Mouse (Mus musculus): ENCODE measurements around the gene Gm10720.
"Not testable (repeated sequence)": the region's sequence is repeated elsewhere in the genome, so short reads cannot be mapped to it uniquely, and the experiment has no call there.

DNA sequence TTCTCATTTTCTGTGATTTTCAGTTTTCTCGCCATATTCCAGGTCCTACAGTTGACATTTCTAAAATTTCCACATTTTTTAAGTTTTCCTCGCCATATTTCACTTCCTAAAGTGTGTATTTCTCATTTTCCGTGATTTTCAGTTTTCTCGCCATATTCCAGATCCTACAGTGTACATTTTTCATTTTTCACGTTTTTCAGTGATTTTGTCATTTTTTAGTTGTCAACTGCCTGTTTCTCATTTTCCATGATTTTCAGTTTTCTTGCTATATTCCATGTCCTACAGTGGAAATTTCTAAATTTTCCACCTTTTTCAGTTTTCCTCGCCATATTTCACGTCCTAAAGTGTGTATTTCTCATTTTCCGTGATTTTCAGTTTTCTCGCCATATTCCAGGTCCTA is 8.2 kb upstream of the Gm10720 start:
- TF ChIP-seq NANOG (IDR thresholded peaks at IDR 0.05; ENCODE audit: borderline replicate concordance, low read length); POU5F1 (IDR thresholded peaks at IDR 0.05; ENCODE audit: borderline replicate concordance, low read length); CTCF (conservative IDR thresholded peaks at IDR 0.05; ENCODE audit: low read length): not testable (repeated sequence)
